In genomic region chr10:87597075-87597677, GRCm38 (mm10) we compare ENCODE assay signal across 9 mouse cellular contexts.
DNase-seq lines count a peak whose midpoint lies in the region; ATAC-seq lines count a peak whose summit lies in the region.
"Had no signal": no experiment of that assay in that cellular context is flagged by ENCODE, and none has a peak within 500 bp of the region (broad histone marks: within the 10 kb centered on the region; RNA-seq: fewer than 3 reads in every experiment).

No protein-coding gene starts in this region.

- peak; percentile 43; the same call in 1 of the 2 replicates for ATAC-seq in hindbrain, embryonic 11.5 days (ENCODE audit: low FRiP score)
- no peak for ATAC-seq in hindbrain, embryonic 12.5 days (ENCODE audit: low FRiP score)

- H3K4me3 ChIP-seq in hindbrain, embryonic 11.5 days (ENCODE audit: low read depth, low read length): no peak overlapping the region
- no peak overlapping the region for H3K4me3 ChIP-seq in hindbrain, embryonic 12.5 days
- H3K4me3 ChIP-seq: limb, embryonic 15.5 days had no signal

- no peaks in the 10 kb centered on the region for H3K36me3 ChIP-seq in hindbrain, embryonic 11.5 days (ENCODE audit: control insufficient read depth, insufficient read depth, low read length)
- no peaks in the 10 kb centered on the region for H3K36me3 ChIP-seq in hindbrain, embryonic 12.5 days
- H3K36me3 ChIP-seq: limb, embryonic 15.5 days had no signal

- no peaks in the 10 kb centered on the region for H3K4me1 ChIP-seq in hindbrain, embryonic 11.5 days (replicated peaks; ENCODE audit: control insufficient read depth, insufficient read depth, low read length)
- no peaks in the 10 kb centered on the region for H3K4me1 ChIP-seq in hindbrain, embryonic 12.5 days
- H3K4me1 ChIP-seq: limb, embryonic 15.5 days had no signal

- H3K27me3 ChIP-seq in hindbrain, embryonic 11.5 days (ENCODE audit: control insufficient read depth, insufficient read depth, low read length): no peaks in the 10 kb centered on the region
- no peaks in the 10 kb centered on the region for H3K27me3 ChIP-seq in hindbrain, embryonic 12.5 days
- H3K27me3 ChIP-seq: limb, embryonic 15.5 days had no signal

- WGBS in hindbrain, embryonic 11.5 days: 58% methylated on average over 9 of the region's 9 CpGs
- 57% methylated on average over 9 of the region's 9 CpGs for WGBS in hindbrain, embryonic 12.5 days

- no peak overlapping the region for H3K27ac ChIP-seq in hindbrain, embryonic 11.5 days (ENCODE audit: low read depth, low read length)
- no peak overlapping the region for H3K27ac ChIP-seq in hindbrain, embryonic 12.5 days
- H3K27ac ChIP-seq: limb, embryonic 15.5 days had no signal

- peak; percentile 1 for DNase-seq in hindbrain, embryonic 11.5 days (ENCODE audit: low spot score)
- DNase-seq in forelimb bud, embryonic 11.5 days (ENCODE audit: low read depth, low spot score): peak; percentile 2
- peak; percentile 8 for DNase-seq in left cerebral cortex, adult 11 months (ENCODE audit: low spot score)
- DNase-seq in right cerebral cortex, adult 2 months (ENCODE audit: low spot score in 2 of 2): peak; percentile 26
- no peak for DNase-seq in cerebellum, adult 9-10 months
- DNase-seq in testis, postnatal 10 days (ENCODE audit: low spot score): no peak
- DNase-seq in thymus, postnatal 36 days: no peak

- no peak overlapping the region for H3K4me2 ChIP-seq in hindbrain, embryonic 11.5 days (replicated peaks; ENCODE audit: low read depth, low read length)
- no peak overlapping the region for H3K4me2 ChIP-seq in hindbrain, embryonic 12.5 days (replicated peaks)
- H3K4me2 ChIP-seq: limb, embryonic 15.5 days had no signal

- H3K9ac ChIP-seq in hindbrain, embryonic 11.5 days (ENCODE audit: low read depth, low read length): no peak overlapping the region
- no peak overlapping the region for H3K9ac ChIP-seq in hindbrain, embryonic 12.5 days
- H3K9ac ChIP-seq: limb, embryonic 15.5 days had no signal

- no peaks in the 10 kb centered on the region for H3K9me3 ChIP-seq in hindbrain, embryonic 11.5 days (ENCODE audit: control insufficient read depth, low read length)
- no peaks in the 10 kb centered on the region for H3K9me3 ChIP-seq in hindbrain, embryonic 12.5 days (replicated peaks)
- H3K9me3 ChIP-seq: limb, embryonic 15.5 days had no signal

Comparison
In these comparisons a context has a peak if more than half of its experiments do, and no peak if none do; other contexts are left out.
1. DNase-seq: peak in hindbrain, embryonic 11.5 days (single experiment), forelimb bud, embryonic 11.5 days (single experiment), left cerebral cortex, adult 11 months (single experiment) and right cerebral cortex, adult 2 months (2 of 2); none in cerebellum, adult 9-10 months (single experiment), testis, postnatal 10 days (single experiment) and thymus, postnatal 36 days (0 of 2).